Mouse (Mus musculus): Measurements from ENCODE around the gene Ceacam1. TPM values are rescaled to one million over a fixed set of nuclear protein-coding genes. Genes with fewer than 3 reads are reported as not detected.
"Not testable (repeated sequence)": the region's sequence is repeated elsewhere in the genome, so short reads cannot be mapped to it uniquely, and the experiment has no call there.

The Ceacam1 gene
- total RNA-seq (2014; rRNA removed) (0.32 and 1.2 TPM in 2 replicates), polyA plus RNA-seq (2015; fragmentation: Nextera tagmentation; extraction: Ambion mirVana) (0.93 and 1.2 TPM in 2 replicates)

DNA sequence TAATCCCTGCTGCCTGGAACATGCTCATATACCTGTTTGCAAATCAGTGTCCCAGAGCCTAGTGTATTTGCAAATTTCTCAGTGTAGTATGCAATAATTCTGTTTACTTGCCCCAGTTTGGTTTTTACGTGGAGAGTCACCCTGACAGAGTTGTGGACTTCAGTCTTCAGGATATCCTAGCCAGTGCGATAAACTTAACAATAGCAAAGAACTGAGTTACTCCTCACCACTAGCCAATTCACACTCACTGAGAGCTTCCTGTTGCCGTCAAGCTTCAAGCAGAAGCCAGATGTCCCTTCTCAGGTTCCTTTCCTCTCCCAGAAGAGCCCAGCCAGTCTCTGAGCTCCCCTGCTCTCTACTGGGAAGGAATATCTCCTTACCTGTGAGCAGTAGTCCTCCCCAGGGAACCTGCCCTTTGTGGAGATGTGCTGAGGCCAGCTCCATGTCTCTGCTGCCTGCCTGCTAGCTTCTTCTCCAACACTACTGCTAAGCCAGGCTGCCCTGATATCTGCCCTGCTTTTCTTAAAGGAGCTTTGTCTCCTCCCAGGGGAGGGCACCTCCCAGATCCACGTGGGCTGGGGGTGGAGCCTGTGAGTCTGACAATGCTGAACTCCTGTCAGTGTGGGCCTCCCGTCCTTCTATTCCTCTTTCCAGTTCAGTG, at the start of gene Ceacam1:
Ceacam1 (minus strand) TSS at position 513 of the 661 bp plus-strand sequence.
- WGBS = 47% methylated on average over 5 of the region's 5 CpGs
- not testable (repeated sequence) for H3K36me3 ChIP-seq (ENCODE audit: insufficient read depth, low read length); H3K9ac ChIP-seq (replicated peaks; ENCODE audit: low read length); H3K27me3 ChIP-seq (ENCODE audit: insufficient read depth, low read length); H3K4me1 ChIP-seq (ENCODE audit: insufficient read depth, low read length); H3K27ac ChIP-seq; H3K4me3 ChIP-seq (ENCODE audit: low read length); ATAC-seq; H3K4me2 ChIP-seq (ENCODE audit: low read depth, low read length); H3K9me3 ChIP-seq (ENCODE audit: low read length); DNase-seq (ENCODE audit: low spot score)

DNA sequence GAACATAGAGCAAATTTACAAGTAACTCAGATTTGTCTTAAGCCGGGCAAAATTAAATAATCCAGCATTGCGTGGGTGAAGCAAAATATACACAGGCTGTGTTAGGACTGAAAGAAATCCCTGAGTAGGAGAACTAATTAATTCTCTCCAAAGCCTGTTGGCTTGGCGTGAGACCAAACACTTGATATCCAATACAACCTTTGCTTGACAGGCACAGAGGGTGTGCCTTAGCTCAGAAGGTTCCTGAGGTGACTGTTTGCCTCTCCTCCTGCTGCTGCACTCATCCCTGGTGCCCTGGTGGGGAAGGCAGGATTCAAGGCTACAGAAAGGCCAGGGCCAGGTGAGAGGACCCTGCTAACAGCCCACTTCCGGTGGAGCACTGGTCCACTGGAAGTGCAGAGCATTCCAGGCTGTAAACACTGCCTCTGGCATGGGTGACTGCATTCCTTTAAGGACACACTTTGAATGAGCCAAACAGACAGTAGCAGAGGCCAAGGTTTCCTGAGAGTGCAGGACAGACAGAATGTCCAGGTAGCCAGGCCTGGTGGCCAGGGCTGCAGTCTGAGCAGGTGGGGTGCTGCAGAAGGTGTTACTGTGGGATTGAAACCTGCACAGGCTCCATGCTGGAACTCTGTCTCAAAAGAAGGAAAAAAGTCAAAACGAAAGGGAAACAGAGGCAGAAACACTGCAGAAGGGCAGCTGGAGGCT, 38.8 kb upstream of the Ceacam1 start:
- ATAC-seq = peak; percentile 66
- H3K27ac ChIP-seq; H3K4me1 ChIP-seq (ENCODE audit: insufficient read depth, low read length); H3K9me3 ChIP-seq (ENCODE audit: low read length); H3K27me3 ChIP-seq (ENCODE audit: insufficient read depth, low read length); H3K9ac ChIP-seq (replicated peaks; ENCODE audit: low read length); DNase-seq (ENCODE audit: low spot score); H3K4me3 ChIP-seq (ENCODE audit: low read length); H3K4me2 ChIP-seq (ENCODE audit: low read depth, low read length); H3K36me3 ChIP-seq (ENCODE audit: insufficient read depth, low read length): not testable (repeated sequence)
- WGBS = 56% methylated on average over 2 of the region's 5 CpGs

DNA sequence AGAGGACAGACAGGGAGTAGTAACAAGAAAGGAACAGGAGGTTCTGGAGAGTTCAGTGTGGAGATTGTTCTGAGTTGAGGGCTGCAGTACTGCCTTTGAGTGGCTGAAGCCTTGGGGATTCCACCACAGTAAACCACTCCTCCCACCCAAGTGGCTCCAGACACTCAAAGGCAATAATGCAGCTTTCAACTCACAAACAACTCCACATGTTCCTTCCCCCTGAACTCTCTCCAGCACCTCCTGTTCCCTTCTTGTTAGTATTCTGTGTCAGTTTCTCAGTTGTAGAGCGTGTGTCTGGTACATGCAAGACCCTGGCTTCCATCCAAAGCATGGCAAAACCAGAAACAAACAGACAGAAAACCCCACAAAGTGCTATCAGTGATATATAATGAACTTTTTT, 38.3 kb upstream of the Ceacam1 start:
- peak; percentile 70 for ATAC-seq

DNA sequence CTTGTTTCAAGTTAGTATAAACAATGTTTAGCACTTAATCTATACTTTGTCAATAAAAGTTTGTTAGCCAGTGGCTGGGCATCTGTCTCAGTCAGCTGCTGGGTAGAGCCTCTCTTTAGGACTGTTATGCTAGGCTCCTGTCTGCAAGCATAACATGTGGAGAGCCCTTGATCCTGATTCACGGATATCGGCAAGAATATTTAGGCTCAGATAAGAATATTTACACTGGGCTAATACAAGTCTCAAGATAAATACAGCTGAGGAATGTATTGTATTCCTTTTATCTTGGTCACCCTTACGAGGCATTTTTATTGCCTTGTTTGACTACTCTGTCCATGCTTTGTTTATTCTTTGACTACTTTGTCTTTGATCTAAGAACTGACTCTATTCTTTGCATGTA, 32.5 kb upstream of the Ceacam1 start:
- Histone ChIP-seq H3K4me3 (ENCODE audit: low read length) (no peak overlapping the region), H3K9me3 (ENCODE audit: low read length) (no peaks in the 10 kb centered on the region), H3K9ac (replicated peaks; ENCODE audit: low read length) (no peak overlapping the region), H3K27me3 (ENCODE audit: insufficient read depth, low read length) (no peaks in the 10 kb centered on the region), H3K27ac (no peak overlapping the region), H3K4me2 (ENCODE audit: low read depth, low read length) (no peak overlapping the region), H3K4me1 (ENCODE audit: insufficient read depth, low read length) (no peaks in the 10 kb centered on the region), H3K36me3 (ENCODE audit: insufficient read depth, low read length) (no peaks in the 10 kb centered on the region)
- ATAC-seq (no peak), DNase-seq (ENCODE audit: low spot score) (no peak)
- WGBS = 79% methylated on average over 3 of the region's 3 CpGs
- no peak for TF ChIP-seq CTCF (IDR thresholded peaks at IDR 0.05; ENCODE audit: low read depth)

More for the DNA sequence above, 38.3 kb upstream of the Ceacam1 start:
- H3K36me3 ChIP-seq (ENCODE audit: insufficient read depth, low read length); H3K27me3 ChIP-seq (ENCODE audit: insufficient read depth, low read length); H3K9me3 ChIP-seq (ENCODE audit: low read length); H3K9ac ChIP-seq (replicated peaks; ENCODE audit: low read length); H3K4me2 ChIP-seq (ENCODE audit: low read depth, low read length); H3K4me1 ChIP-seq (ENCODE audit: insufficient read depth, low read length); H3K27ac ChIP-seq; H3K4me3 ChIP-seq (ENCODE audit: low read length): not testable (repeated sequence)
- 23% methylated on average over 1 of the region's 1 CpGs for WGBS
- DNase-seq (ENCODE audit: low spot score) = peak; percentile 30

DNA sequence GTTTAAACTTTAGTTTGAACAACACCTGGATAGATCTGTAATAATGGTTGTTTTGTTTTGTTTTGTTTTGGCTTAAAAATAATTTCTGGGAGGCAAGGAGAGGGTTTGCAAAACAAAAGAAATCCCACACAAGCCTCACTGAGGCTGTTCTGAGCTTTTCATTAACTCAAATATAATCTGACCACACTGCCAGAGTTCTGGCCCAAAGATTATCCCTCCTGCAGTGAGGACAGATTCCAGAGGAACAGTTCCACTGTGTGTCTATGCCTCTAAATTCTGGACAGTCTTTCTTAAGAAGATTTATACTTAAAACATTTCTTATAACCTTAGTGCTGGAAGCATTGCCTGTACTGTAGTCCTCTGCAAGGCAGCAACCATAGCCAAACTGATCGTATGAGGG, 17.2 kb upstream of the Ceacam1 start:
- Histone ChIP-seq H3K4me2 (ENCODE audit: low read depth, low read length) (no peak overlapping the region), H3K27ac (no peak overlapping the region), H3K4me3 (ENCODE audit: low read length) (no peak overlapping the region), H3K27me3 (ENCODE audit: insufficient read depth, low read length) (no peaks in the 10 kb centered on the region), H3K4me1 (ENCODE audit: insufficient read depth, low read length) (no peaks in the 10 kb centered on the region), H3K9ac (replicated peaks; ENCODE audit: low read length) (no peak overlapping the region), H3K36me3 (ENCODE audit: insufficient read depth, low read length) (no peaks in the 10 kb centered on the region), H3K9me3 (ENCODE audit: low read length) (no peaks in the 10 kb centered on the region)
- ATAC-seq (no peak), DNase-seq (ENCODE audit: low spot score) (no peak)
- no peak for TF ChIP-seq CTCF (IDR thresholded peaks at IDR 0.05; ENCODE audit: low read depth)
- 68% methylated on average over 1 of the region's 1 CpGs for WGBS

DNA sequence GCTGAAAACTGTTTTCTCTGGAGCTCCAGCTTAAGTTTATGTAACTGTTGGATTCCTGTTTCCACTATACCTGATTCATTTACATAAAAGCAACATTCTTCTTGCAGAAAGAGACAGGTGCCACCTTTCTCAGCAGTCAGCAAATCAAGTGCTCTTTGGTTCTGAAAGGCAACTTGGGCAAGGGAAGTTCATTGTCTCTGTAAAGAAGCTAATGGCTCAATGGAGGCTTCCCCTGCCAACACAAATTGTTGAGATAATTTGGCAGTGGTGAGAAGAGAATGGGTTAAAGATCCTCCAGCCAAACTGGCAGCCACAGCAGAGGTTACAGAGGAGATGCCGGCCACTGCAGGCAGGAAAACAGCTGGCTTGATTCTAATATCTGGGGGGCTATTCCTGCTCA, 13.3 kb upstream of the Ceacam1 start:
- not testable (repeated sequence) for H3K4me2 ChIP-seq (ENCODE audit: low read depth, low read length); H3K27ac ChIP-seq; H3K9me3 ChIP-seq (ENCODE audit: low read length); H3K9ac ChIP-seq (replicated peaks; ENCODE audit: low read length); H3K4me1 ChIP-seq (ENCODE audit: insufficient read depth, low read length); H3K36me3 ChIP-seq (ENCODE audit: insufficient read depth, low read length); ATAC-seq; DNase-seq (ENCODE audit: low spot score); H3K27me3 ChIP-seq (ENCODE audit: insufficient read depth, low read length); H3K4me3 ChIP-seq (ENCODE audit: low read length)
- WGBS = no CpG with 5 or more reads among the region's 1 CpGs

DNA sequence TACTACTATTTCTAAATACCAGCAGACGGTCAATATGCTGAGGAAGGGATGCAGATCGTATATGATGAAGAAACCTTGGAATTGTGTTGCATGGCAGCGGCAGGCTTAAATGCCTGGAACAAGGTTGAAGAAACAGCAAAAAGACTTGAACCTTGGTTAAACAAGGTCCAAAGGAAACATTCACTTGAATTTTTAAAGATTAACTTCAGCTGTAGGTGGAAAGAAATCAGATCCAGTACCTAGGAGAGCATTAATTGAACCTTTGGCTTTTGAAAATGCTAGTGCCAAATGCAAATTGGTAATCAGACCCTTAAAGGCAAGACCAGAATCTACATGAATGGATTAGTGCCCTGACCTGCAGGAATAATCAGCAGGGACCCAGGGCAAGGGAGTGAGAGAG, 12.0 kb upstream of the Ceacam1 start:
- not testable (repeated sequence) for H3K27ac ChIP-seq; H3K4me3 ChIP-seq (ENCODE audit: low read length); ATAC-seq; H3K4me2 ChIP-seq (ENCODE audit: low read depth, low read length); H3K9me3 ChIP-seq (ENCODE audit: low read length); H3K36me3 ChIP-seq (ENCODE audit: insufficient read depth, low read length); H3K27me3 ChIP-seq (ENCODE audit: insufficient read depth, low read length); DNase-seq (ENCODE audit: low spot score); H3K9ac ChIP-seq (replicated peaks; ENCODE audit: low read length); H3K4me1 ChIP-seq (ENCODE audit: insufficient read depth, low read length)
- WGBS = 92% methylated on average over 3 of the region's 3 CpGs
